Mouse (Mus musculus) hindbrain, embryonic 10.5 days (tissue): ENCODE results near the gene Gm5678. TPM values are rescaled to one million over a fixed set of nuclear protein-coding genes. Genes with fewer than 3 reads are reported as not detected.

Experiments
- DNase-seq: peaks from one replicate; pipeline ENCODE4 v3.0.0-alpha.2; 2017; ENCODE audit warnings: low spot score
- H3K27ac ChIP-seq: fragments of 300-500 bp; sonication (generic); 2 replicates; pipeline ENCODE4 v1.5.1; 2016; ENCODE audit warnings: mild to moderate bottlenecking, moderate library complexity
- H3K27me3 ChIP-seq: fragments of 300-500 bp; sonication (generic); 2 replicates; pipeline ENCODE4 v1.6.1; 2016; ENCODE audit warnings: mild to moderate bottlenecking; ENCODE audit not compliant: poor library complexity, insufficient read depth, severe bottlenecking
- H3K36me3 ChIP-seq: fragments of 300-500 bp; sonication (generic); 2 replicates; pipeline ENCODE4 v1.6.1; 2016; ENCODE audit warnings: mild to moderate bottlenecking, moderate library complexity
- H3K4me1 ChIP-seq: fragments of 300-500 bp; sonication (generic); replicated peaks from 2 replicates; pipeline ENCODE4 v1.6.1; 2016; ENCODE audit warnings: mild to moderate bottlenecking
- H3K4me3 ChIP-seq: fragments of 300-500 bp; sonication (generic); 2 replicates; pipeline ENCODE4 v1.5.1; 2016; ENCODE audit warnings: mild to moderate bottlenecking, moderate library complexity
- H3K9me3 ChIP-seq: fragments of 300-500 bp; sonication (generic); 2 replicates; pipeline ENCODE4 v1.6.1; 2016; ENCODE audit warnings: mild to moderate bottlenecking, moderate library complexity
- WGBS: fragments of 180-500 bp; shearing (Covaris S2); methylation state at CpG from one replicate; pipeline ENCODE4 v1.1.7; 2016; 5-methylcytosine and 5-hydroxymethylcytosine counted together
- polyA plus RNA-seq: library from polyadenylated mRNA; unstranded; fragments of >200 nt; fragmentation: Nextera tagmentation; extraction: Ambion mirVana; gene quantifications from 2 replicates; pipeline ENCODE4 v1.2.1, GENCODE M21; 2016

Gm5678 gene
- polyA plus RNA-seq, 1 experiment from 2014 or later: not detected

DNA sequence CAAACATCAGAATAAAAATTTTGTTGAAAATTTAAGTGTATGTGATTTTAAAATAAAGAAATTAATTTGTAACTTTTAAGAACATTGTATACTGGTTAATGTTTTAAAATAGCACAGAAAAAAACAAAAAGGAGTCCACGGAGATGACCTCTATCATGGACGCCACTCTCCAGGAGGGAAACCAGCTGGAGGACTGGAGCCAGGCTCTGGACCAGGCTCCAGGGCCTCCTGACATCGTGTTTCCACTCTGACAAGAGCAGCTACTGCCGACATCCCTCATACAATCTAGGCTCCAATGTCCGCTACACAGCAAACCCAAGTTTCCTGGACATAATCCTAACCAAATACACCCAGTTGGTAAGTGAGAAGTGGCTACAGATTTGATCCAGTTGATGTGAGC is 32.1 kb upstream of the Gm5678 start:
- H3K27ac ChIP-seq: no peak overlapping the region
- H3K4me1 ChIP-seq: no peaks in the 10 kb centered on the region
- 88% methylated on average over 5 of the region's 5 CpGs for WGBS
- H3K9me3 ChIP-seq: no peaks in the 10 kb centered on the region
- H3K27me3 ChIP-seq: no peaks in the 10 kb centered on the region
- DNase-seq: no peak
- H3K36me3 ChIP-seq: peaks cover 60% of the 10 kb centered on the region
- H3K4me3 ChIP-seq: no peak overlapping the region

DNA sequence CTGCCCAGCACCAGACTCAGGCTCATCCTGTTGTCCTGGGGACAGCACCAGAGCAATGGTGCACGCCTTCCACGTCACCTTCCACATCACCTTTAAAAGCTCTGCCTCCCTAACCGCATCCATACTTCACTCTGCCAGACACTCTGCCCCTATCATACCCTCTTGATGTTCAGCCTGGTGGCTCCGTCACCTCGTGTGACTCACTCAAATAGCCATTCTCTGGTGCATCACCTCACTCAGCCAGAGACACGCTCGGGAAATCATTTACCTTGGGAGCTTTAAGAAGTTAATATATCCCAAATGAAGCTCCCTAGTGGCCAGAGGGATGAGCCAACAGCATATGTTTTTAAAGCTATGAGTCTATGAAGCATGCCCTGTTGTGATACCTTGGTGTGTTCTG is 31.1 kb upstream of the Gm5678 start:
- no peaks in the 10 kb centered on the region for H3K9me3 ChIP-seq
- peaks cover 56% of the 10 kb centered on the region for H3K36me3 ChIP-seq
- H3K4me3 ChIP-seq: no peak overlapping the region
- WGBS: 94% methylated on average over 7 of the region's 7 CpGs
- no peaks in the 10 kb centered on the region for H3K27me3 ChIP-seq
- no peak for DNase-seq
- H3K27ac ChIP-seq: no peak overlapping the region
- no peaks in the 10 kb centered on the region for H3K4me1 ChIP-seq

DNA sequence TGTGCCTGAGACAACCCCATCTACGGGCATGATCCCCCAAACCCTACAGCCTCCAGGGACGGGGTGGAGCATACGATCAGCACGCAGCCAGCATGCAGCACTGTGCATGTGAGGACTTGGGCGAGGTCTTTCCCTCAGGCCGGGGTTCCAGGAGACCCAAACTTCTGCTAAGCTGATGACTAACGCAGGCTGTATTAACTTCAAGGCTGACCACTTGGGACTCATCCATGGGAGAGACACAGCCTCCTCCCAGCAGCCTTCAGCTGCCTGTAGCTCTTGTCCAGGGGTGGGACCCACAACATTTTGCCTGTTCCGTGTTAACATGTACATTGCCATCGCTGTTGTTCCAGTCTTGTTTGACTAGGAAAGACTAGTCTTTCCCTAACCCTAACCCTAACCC is 30.3 kb upstream of the Gm5678 start:
- Histone ChIP-seq H3K4me1 (no peaks in the 10 kb centered on the region), H3K27me3 (no peaks in the 10 kb centered on the region), H3K36me3 (peaks cover 54% of the 10 kb centered on the region), H3K9me3 (no peaks in the 10 kb centered on the region), H3K27ac (no peak overlapping the region), H3K4me3 (no peak overlapping the region)
- no peak for DNase-seq
- WGBS: 93% methylated on average over 9 of the region's 9 CpGs

DNA sequence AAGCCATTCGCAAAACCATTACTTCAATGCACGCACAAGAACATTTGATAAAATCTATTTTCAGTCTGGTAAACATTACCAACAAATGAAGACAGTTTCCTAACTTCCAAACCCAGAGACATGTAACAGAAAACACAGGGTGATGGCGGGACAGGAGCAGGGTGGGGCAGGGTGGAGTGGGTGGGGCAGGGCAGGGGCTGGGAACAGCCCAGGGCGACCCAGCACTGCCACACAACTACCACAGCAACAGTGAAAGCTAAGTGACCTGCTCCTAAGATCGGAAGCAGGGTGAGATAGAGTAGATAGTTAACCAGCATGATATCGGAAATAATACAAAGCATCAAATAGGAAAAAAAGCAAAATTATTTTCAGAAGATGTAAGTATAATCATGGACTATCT is 28.4 kb upstream of the Gm5678 start:
- Histone ChIP-seq H3K27me3 (no peaks in the 10 kb centered on the region), H3K9me3 (no peaks in the 10 kb centered on the region), H3K27ac (no peak overlapping the region), H3K4me1 (peaks cover 15% of the 10 kb centered on the region), H3K36me3 (peaks cover 38% of the 10 kb centered on the region), H3K4me3 (no peak overlapping the region)
- DNase-seq: no peak
- WGBS: 94% methylated on average over 6 of the region's 6 CpGs

DNA sequence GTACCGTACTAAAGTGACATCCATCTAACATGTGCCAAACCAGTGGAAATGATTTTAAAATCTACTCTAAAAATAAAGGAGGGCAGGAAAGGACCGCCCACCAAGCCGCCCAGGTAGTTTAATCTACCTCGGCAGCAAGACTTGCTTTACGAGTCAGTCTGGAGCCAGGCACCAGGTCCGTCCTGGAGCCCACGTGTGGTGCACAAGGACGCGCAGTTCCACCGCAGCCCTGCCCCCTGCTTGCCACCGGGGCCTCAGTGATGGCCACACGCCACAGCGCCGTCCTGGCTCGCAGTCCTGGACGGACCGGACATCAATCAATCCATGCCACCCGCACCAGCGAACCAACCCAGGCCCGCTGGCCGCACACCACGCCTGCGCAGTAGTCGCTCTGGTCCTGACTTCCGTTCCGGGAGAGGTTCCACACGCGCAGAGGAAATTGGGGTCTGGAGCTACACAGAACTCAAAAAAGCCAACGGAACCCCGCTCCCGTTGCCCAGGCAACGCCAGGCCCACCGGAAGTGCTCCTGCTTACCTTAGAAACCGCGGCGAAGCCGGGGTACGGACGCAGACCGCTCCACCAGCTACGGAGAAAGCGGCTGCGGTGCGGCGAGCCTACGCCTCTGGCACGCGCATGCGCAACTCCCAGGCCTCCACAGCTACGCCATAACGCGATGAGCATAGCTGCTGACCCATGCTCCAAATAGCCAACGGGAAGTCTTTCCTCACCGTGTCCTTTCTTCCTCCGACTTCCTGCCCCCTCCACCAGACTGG is 24.3 kb upstream of the Gm5678 start, which contains the start of gene Setd4:
Setd4 (minus strand) TSS at position 625 of the 774 bp plus-strand sequence.
- Histone ChIP-seq H3K36me3 (peaks cover 6% of the 10 kb centered on the region), H3K27ac (peak within 1 kb of the TSS; percentile 95)
- 1% methylated on average over 55 of the region's 55 CpGs for WGBS

DNA sequence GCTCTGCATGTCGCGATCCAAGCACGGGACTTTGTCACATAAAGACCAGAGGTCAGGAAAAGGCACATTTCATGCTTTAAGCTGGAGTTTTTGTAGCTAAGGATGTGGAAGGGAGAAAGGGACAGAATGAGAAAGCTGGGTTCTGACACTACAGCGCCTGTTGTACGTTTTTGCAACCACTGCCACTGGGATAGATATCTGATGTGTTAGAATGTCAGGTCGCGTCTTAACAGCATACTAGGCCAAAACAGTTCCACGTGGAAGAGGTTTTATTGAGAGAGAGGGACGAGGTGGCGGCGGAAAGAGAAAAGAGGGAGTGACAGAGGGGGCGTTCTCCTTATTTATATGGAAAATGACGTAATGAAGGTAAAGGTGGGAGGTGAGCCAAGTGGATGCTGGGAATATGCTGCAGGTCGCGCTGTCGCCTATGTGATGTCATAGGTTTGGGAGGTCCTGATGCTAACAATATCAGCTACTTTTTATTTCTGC is 23.4 kb upstream of the Gm5678 start:
- 5% methylated on average over 16 of the region's 16 CpGs for WGBS
- peak overlapping the region; percentile 95 for H3K27ac ChIP-seq

More for the DNA sequence above, 24.3 kb upstream of the Gm5678 start, which contains the start of gene Setd4:
- DNase-seq: peak; percentile 95
- Histone ChIP-seq H3K9me3 (no peaks in the 10 kb centered on the region), H3K4me1 (peaks cover 40% of the 10 kb centered on the region), H3K4me3 (peak within 1 kb of the TSS; percentile 69), H3K27me3 (no peaks in the 10 kb centered on the region)

DNA sequence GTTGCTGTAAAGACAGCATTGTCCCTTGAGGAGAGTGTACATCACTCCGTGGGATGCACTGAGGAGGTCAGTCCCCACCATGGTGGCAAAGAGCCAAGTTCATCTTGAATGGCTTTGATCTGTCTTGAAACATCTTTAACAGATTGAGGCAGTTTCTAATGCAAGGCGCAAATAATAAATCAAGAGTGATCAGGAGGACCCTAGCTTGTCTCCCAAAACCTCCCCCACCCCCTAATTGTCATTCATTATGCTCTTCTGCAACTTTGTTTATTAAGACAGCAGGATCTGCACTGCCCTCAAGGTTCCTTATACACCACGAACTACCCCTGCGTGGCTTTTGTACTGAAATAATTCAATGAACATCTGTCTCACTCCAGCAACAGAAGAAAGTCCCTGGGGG is 22.3 kb upstream of the Gm5678 start, which contains the start of gene Cbr1:
Cbr1 (plus strand) TSS at position 301 of the 400 bp plus-strand sequence.
- H3K9me3 ChIP-seq: no peaks in the 10 kb centered on the region
- DNase-seq: no peak
- peaks cover 15% of the 10 kb centered on the region; the same call in 1 of the 2 replicates for H3K36me3 ChIP-seq
- 73% methylated on average over 4 of the region's 4 CpGs for WGBS
- H3K4me3 ChIP-seq: peak within 1 kb of the TSS; percentile 69
- H3K27me3 ChIP-seq: no peaks in the 10 kb centered on the region
- H3K27ac ChIP-seq: 0 out of 2 replicates have a peak within 1 kb of the TSS, but pooled peaks have one; percentile 95
- peaks cover 47% of the 10 kb centered on the region for H3K4me1 ChIP-seq

More for the DNA sequence above, 23.4 kb upstream of the Gm5678 start:
- Histone ChIP-seq H3K4me3 (peak overlapping the region; percentile 69), H3K36me3 (peaks cover 6% of the 10 kb centered on the region; the same call in 1 of the 2 replicates), H3K9me3 (no peaks in the 10 kb centered on the region), H3K4me1 (peaks cover 47% of the 10 kb centered on the region), H3K27me3 (no peaks in the 10 kb centered on the region)
- peak; percentile 32 for DNase-seq

DNA sequence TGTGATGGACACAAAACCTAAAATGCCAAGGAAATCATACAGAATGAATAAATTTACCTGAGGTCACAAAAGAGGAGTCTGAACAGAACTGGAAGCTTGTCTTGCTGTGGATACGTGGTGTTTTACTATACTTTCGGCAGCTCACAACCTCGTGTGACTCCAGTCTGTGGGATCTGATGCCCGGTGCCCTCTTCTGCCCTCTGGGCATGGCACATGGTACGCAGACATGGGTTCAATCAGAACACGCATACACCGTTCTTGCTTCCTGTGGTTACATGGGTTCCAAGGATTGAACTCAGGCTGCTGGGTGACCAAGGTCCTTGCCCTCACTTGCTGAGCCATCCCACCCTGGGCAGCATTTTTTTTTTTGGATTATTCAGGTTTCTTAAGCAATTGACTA is 21.8 kb upstream of the Gm5678 start:
- Histone ChIP-seq H3K4me3 (no peak overlapping the region), H3K9me3 (no peaks in the 10 kb centered on the region), H3K4me1 (peaks cover 47% of the 10 kb centered on the region), H3K27me3 (no peaks in the 10 kb centered on the region), H3K36me3 (peaks cover 20% of the 10 kb centered on the region), H3K27ac (no peak overlapping the region)
- 86% methylated on average over 7 of the region's 7 CpGs for WGBS
- DNase-seq: no peak

DNA sequence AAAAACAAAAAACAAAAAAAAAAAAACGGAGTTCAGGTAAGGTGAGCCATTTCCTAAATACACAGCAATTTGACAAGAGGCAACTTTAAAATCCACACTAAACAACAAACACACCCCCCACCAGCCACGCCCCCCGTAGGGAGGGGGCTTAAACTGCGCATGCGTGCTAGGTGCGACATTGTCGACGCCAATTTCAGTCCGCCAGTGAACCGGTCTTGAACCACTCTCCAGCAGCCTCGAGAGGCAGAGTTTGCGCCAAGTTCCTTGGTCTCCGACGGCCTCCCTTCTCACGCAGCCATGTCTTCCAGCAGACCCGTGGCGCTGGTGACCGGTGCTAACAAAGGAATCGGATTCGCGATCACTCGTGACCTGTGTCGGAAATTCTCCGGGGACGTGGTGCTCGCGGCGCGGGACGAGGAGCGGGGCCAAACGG is 20.2 kb upstream of the Gm5678 start:
- Histone ChIP-seq H3K36me3 (peaks cover 32% of the 10 kb centered on the region), H3K4me3 (peak overlapping the region; percentile 67), H3K4me1 (peaks cover 47% of the 10 kb centered on the region), H3K27ac (peak overlapping the region; percentile 85), H3K9me3 (no peaks in the 10 kb centered on the region), H3K27me3 (no peaks in the 10 kb centered on the region)
- peak; percentile 82 for DNase-seq
- under 1% methylated on average over 32 of the region's 32 CpGs for WGBS

DNA sequence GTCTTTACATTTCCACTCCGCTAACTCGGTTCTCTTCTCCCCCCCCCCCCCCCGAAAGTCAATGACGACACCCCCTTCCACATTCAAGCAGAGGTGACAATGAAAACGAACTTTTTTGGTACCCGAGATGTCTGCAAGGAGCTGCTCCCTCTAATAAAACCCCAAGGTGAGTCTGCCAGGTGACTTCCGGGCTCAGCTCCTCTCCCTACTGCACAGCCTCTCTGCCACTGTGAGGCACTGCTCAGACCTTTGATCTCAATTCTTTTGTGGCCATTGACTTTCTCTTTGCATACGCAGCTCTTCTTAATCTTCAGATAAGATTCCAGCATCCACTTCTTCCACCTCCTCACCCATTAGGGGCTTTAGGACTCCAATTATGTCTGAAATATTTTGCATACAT is 19.2 kb upstream of the Gm5678 start:
- H3K4me3 ChIP-seq: peak overlapping the region; percentile 67
- peaks cover 39% of the 10 kb centered on the region for H3K4me1 ChIP-seq
- WGBS: 75% methylated on average over 8 of the region's 8 CpGs
- H3K36me3 ChIP-seq: peaks cover 32% of the 10 kb centered on the region
- DNase-seq: no peak
- H3K9me3 ChIP-seq: no peaks in the 10 kb centered on the region
- no peaks in the 10 kb centered on the region for H3K27me3 ChIP-seq
- no peak overlapping the region for H3K27ac ChIP-seq

DNA sequence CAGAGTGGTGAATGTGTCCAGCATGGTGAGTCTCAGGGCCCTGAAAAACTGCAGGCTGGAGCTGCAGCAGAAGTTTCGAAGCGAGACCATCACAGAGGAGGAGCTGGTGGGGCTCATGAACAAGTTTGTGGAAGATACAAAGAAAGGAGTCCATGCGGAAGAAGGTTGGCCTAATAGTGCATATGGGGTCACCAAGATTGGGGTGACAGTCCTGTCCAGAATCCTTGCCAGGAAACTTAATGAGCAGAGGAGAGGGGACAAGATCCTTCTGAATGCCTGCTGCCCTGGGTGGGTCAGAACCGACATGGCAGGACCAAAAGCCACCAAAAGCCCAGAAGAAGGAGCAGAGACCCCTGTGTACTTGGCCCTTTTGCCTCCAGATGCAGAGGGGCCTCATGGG is 18.1 kb upstream of the Gm5678 start:
- H3K9me3 ChIP-seq: no peaks in the 10 kb centered on the region
- H3K36me3 ChIP-seq: peaks cover 32% of the 10 kb centered on the region
- no peaks in the 10 kb centered on the region for H3K27me3 ChIP-seq
- H3K4me3 ChIP-seq: no peak overlapping the region
- no peak overlapping the region for H3K27ac ChIP-seq
- peaks cover 29% of the 10 kb centered on the region for H3K4me1 ChIP-seq
- 93% methylated on average over 4 of the region's 4 CpGs for WGBS
- DNase-seq: no peak

DNA sequence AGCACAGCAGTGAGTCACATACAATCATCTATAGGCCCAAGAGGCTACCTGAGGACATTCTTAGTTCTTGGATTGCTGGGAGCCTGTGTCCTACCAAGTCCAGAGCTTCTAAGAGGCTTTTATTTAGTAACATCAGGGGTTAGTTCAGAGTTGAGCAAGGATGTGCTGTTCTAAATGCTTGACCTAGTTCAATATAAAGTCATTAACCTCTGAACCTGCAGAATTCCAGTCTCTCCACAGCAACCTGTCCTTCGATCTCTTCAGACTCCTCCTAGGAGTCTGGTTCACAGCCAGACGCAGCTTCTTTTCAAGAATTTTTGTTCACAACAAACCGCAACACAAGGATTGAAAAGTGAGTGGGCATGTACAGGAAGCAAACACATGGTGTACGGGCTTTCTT is 16.9 kb upstream of the Gm5678 start:
- no peak for DNase-seq
- H3K36me3 ChIP-seq: peaks cover 32% of the 10 kb centered on the region
- peaks cover 22% of the 10 kb centered on the region for H3K4me1 ChIP-seq
- no peaks in the 10 kb centered on the region for H3K9me3 ChIP-seq
- 94% methylated on average over 4 of the region's 4 CpGs for WGBS
- H3K27me3 ChIP-seq: no peaks in the 10 kb centered on the region
- no peak overlapping the region for H3K27ac ChIP-seq
- H3K4me3 ChIP-seq: no peak overlapping the region

DNA sequence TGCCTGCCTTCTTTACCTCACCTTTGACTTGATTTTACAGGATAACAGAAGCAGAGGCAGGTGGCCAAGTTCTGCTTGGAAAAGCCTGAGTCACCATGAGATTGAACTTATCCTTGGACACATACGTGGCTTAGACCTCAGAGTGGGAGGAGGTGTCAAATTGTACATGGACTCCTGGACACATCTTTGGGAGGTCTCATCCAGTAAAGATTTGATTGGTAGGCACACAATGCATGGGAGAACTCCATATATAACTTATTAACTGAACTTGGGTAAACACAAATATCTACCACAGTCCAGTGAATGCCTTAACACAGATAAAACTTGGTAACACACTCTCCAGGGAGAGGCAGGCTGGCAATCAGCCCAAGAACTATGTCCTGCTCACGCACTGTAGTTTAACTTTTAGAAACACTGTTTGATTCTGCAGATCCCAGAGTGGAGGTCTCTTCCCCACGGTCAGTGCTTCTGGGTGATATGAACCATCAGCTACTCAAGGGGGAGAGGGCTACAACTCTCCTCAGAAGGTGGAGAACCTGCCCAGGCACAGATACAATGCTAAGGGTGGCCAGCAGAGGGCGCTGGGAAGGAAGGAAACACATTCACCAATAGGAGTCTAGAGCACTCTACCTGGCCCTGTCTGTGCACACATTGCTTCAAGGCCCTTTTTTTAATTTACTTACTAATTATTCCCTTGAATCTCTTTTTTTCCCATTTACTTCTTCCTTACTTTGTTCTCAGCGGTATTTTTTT is 12.6 kb upstream of the Gm5678 start:
- H3K4me3 ChIP-seq: no peak overlapping the region
- 45% methylated on average over 5 of the region's 5 CpGs for WGBS

More for the DNA sequence above, 12.6 kb upstream of the Gm5678 start:
- Histone ChIP-seq H3K4me1 (no peaks in the 10 kb centered on the region), H3K27me3 (no peaks in the 10 kb centered on the region), H3K27ac (no peak overlapping the region), H3K9me3 (no peaks in the 10 kb centered on the region), H3K36me3 (peaks cover 20% of the 10 kb centered on the region)
- DNase-seq: peak; percentile 63
